Mouse (Mus musculus): Measurements from ENCODE around the gene Lrit2. TPM values are rescaled to one million over a fixed set of nuclear protein-coding genes. Genes with fewer than 3 reads are reported as not detected.
A peak's percentile ranks its signal among the peaks of the same experiment; 100 is the strongest.

The Lrit2 gene
- polyA plus RNA-seq, 1 experiment from 2014 or later = not detected

DNA sequence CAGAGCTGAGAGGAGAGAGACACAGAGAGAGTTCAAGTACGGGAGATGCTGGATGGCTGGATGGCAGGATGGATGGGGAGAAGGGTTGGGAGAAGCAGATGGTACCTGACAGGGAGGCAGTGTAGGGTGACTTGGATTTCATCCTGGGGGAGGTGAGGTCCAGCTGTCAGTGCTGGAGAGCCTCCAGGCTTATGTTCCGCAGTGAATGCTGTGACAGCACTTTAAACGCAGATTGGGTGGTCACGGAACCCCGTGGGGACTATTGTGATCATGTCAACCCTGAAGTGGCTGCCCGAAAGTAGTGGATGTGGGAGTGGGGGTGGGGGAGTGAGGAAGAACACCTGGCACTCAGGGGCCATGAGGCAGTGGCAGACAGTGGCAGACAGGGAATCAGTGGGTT, 26.7 kb downstream of the Lrit2 start:
- WGBS = 79% methylated on average over 6 of the region's 6 CpGs
- H3K4me3 ChIP-seq = no peak overlapping the region
- H3K27me3 ChIP-seq (ENCODE audit: poor library complexity, severe bottlenecking) = peaks cover 54% of the 10 kb centered on the region
- H3K9me3 ChIP-seq = no peaks in the 10 kb centered on the region
- H3K4me1 ChIP-seq = peaks cover 15% of the 10 kb centered on the region
- no peak for DNase-seq (ENCODE audit: extremely low spot score, low spot score)
- H3K27ac ChIP-seq = no peak overlapping the region
- no peaks in the 10 kb centered on the region for H3K36me3 ChIP-seq (replicated peaks)

DNA sequence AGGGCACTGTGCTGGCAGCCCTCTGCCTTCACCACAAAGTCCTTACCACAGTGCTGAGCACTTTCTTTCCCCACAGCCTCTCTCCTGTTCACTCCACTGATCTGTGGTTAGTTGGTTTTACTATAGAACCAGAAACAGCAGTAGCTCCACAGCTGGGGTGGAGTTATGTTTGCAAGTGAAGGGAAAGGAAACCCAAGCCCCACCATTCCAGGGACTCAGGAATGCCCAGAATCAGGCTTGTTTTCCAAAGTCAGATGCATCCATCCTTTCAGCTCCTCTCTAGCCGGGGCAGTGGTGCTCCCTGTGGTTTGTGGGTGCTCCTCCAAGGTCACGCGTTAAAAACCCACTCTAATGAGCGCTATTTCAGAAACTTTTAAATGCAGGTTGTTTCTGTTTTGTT, 27.8 kb downstream of the Lrit2 start:
- Histone ChIP-seq H3K27ac (no peak overlapping the region), H3K4me3 (no peak overlapping the region), H3K27me3 (ENCODE audit: poor library complexity, severe bottlenecking) (peaks cover 65% of the 10 kb centered on the region), H3K9me3 (no peaks in the 10 kb centered on the region), H3K36me3 (replicated peaks) (no peaks in the 10 kb centered on the region), H3K4me1 (peaks cover 15% of the 10 kb centered on the region)
- WGBS = 82% methylated on average over 4 of the region's 4 CpGs
- no peak for DNase-seq (ENCODE audit: extremely low spot score, low spot score)

DNA sequence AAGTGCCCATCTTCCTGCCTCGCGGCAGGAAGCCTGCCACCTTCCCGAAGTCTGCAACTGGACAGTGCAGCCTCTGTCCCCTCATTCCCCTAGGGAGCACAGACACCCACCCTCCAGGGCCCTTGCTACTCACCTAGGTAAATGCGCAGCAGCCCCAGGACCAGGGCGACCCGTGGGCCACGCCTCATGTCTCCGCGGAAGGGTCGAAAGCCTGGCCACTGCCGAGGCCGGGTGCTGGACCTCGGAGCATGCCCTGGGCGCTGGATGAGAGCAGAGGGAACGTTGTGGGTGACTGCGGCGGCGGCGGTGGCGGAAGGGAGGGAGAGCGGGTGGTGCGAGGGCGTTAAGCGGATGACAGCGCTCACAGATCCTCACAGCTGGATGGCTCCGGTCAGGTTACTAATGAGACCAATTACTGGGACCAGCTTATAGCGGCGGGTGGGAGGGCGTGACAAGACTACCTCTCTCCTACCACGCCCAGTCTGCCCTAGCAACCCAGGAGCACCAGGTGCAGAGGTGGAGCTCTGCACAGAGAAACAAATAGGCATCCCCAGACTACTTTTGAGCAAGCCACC, 30.3 kb downstream of the Lrit2 start, which contains the start of gene Cdhr1:
Gene Cdhr1, minus strand, starts transcription at position 392 of the 575 bp plus-strand sequence.
- peak within 1 kb of the TSS; percentile 51 for H3K4me3 ChIP-seq
- peaks cover 15% of the 10 kb centered on the region for H3K4me1 ChIP-seq
- DNase-seq (ENCODE audit: extremely low spot score, low spot score) = peak; percentile 56
- peak within 1 kb of the TSS; percentile 60; the same call in 1 of the 2 replicates for H3K27ac ChIP-seq
- no peaks in the 10 kb centered on the region for H3K9me3 ChIP-seq
- WGBS = under 1% methylated on average over 30 of the region's 30 CpGs
- H3K36me3 ChIP-seq (replicated peaks) = no peaks in the 10 kb centered on the region
- H3K27me3 ChIP-seq (ENCODE audit: poor library complexity, severe bottlenecking) = peaks cover 75% of the 10 kb centered on the region

DNA sequence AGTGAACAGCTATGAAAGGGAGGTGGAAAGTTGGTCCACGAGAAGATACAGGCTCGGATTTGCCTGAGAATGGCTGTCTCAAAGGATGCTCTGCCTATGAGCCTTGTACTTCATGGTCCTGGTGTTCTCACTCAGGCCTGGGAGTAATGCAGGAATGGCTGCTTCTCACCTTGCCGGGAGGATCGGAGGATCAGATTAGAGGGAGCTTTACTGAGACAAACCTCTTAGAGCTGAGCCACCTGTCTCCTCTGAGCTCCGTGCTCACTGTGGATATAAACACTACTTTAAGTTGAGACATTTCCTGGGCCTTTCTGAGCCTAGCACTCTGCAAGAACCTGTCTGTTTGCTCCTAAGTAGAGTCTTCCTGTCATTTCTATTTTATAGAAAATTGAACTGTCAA, 33.8 kb downstream of the Lrit2 start:
- Histone ChIP-seq H3K4me3 (no peak overlapping the region), H3K27me3 (ENCODE audit: poor library complexity, severe bottlenecking) (peaks cover 50% of the 10 kb centered on the region), H3K4me1 (peaks cover 15% of the 10 kb centered on the region), H3K36me3 (replicated peaks) (no peaks in the 10 kb centered on the region), H3K27ac (no peak overlapping the region), H3K9me3 (no peaks in the 10 kb centered on the region)
- DNase-seq (ENCODE audit: extremely low spot score, low spot score) = no peak
- WGBS = 77% methylated on average over 5 of the region's 5 CpGs

DNA sequence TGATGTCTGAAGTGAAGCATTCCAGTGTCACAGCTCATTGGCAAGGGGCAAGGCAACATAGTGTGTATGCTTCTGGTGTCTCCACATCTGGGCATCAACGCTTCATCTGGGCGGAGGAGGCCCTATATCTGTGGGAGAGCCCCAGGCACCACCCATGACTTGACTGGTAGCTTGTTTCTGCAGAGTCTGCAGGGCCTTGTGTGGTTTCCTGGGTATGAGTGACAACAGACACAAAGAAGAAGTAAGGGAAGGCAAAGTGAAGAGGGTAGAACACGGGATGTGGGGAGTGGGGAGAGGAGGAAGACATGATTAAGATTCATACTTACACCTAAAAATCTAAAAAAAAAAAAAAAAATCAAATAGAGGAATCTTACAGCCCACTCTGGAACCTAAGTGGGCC, 34.8 kb downstream of the Lrit2 start:
- peaks cover 41% of the 10 kb centered on the region for H3K27me3 ChIP-seq (ENCODE audit: poor library complexity, severe bottlenecking)
- no peak overlapping the region for H3K4me3 ChIP-seq
- no peaks in the 10 kb centered on the region for H3K9me3 ChIP-seq
- no peaks in the 10 kb centered on the region for H3K36me3 ChIP-seq (replicated peaks)
- DNase-seq (ENCODE audit: extremely low spot score, low spot score) = no peak
- WGBS = 83% methylated on average over 3 of the region's 3 CpGs
- peaks cover 15% of the 10 kb centered on the region for H3K4me1 ChIP-seq
- H3K27ac ChIP-seq = no peak overlapping the region

DNA sequence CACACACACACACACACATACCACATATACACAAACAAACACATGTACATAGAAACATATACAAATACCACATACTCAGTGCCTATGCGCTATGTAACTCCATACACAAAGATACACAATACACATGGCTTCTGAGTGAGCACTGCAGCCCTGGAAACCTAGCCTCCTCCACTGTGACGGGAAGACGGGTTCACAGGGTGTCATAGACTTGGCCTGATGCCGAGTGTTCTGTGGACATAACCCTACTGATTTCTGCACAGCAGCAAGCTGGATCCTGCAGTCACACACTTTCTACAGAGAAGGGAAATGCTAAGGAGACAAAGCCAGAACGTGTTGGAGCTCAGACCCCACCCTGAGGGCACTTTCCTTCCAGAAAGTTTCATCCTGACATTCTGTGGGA, 37.0 kb downstream of the Lrit2 start:
- Histone ChIP-seq H3K4me1 (no peaks in the 10 kb centered on the region), H3K9me3 (no peaks in the 10 kb centered on the region), H3K36me3 (replicated peaks) (no peaks in the 10 kb centered on the region), H3K4me3 (no peak overlapping the region), H3K27me3 (ENCODE audit: poor library complexity, severe bottlenecking) (peaks cover 18% of the 10 kb centered on the region), H3K27ac (no peak overlapping the region)
- no peak for DNase-seq (ENCODE audit: extremely low spot score, low spot score)
- WGBS = 77% methylated on average over 5 of the region's 5 CpGs

DNA sequence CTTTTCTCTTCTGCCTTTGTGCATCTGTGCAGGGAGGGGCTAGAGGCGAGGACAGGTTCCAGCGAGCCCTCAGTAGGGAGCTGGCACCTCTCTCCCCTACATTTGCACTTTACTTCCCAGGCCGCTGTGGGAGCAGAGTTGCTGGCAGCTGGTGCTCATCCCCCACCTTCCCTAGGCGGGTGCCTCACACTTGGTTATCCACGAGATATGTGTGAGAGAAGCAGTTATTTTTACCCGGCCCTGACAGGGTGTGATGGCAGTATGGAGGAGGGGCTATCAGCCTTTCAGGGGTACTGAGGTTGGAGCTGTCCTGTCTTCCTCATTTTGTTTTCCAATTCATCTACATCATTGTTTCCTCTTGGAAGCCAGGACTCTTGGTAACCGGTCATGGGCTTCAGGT, 38.1 kb downstream of the Lrit2 start:
- 57% methylated on average over 7 of the region's 7 CpGs for WGBS
- no peaks in the 10 kb centered on the region for H3K9me3 ChIP-seq
- no peak overlapping the region for H3K4me3 ChIP-seq

DNA sequence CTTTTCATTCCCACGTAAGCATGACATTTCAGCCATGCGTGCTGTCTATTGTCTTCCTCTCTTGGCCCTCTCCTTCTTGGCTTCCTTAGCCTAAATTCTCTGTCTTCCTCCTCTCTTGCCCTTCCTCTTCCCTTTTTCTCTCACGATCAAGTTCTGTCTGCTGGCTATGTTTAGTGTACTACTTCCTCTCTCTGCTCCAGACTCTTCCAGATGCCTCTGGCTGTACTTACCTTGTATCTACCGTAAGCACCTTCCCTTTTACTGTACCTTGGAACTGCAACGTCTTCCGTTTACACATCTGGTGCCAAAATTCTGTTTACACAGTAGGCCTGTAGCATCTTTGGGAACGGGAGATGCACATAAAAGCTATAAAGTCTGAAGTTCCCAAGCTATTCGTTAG, 41.7 kb downstream of the Lrit2 start:
- no peak for DNase-seq (ENCODE audit: extremely low spot score, low spot score)
- no peaks in the 10 kb centered on the region for H3K36me3 ChIP-seq (replicated peaks)
- WGBS = 90% methylated on average over 8 of the region's 8 CpGs
- H3K4me1 ChIP-seq = no peaks in the 10 kb centered on the region
- H3K27ac ChIP-seq = no peak overlapping the region
- no peak overlapping the region for H3K4me3 ChIP-seq
- no peaks in the 10 kb centered on the region for H3K9me3 ChIP-seq
- H3K27me3 ChIP-seq (ENCODE audit: poor library complexity, severe bottlenecking) = no peaks in the 10 kb centered on the region

More for the DNA sequence above, 38.1 kb downstream of the Lrit2 start:
- H3K4me1 ChIP-seq = no peaks in the 10 kb centered on the region
- DNase-seq (ENCODE audit: extremely low spot score, low spot score) = no peak
- no peak overlapping the region for H3K27ac ChIP-seq
- H3K36me3 ChIP-seq (replicated peaks) = no peaks in the 10 kb centered on the region
- peaks cover 7% of the 10 kb centered on the region for H3K27me3 ChIP-seq (ENCODE audit: poor library complexity, severe bottlenecking)

DNA sequence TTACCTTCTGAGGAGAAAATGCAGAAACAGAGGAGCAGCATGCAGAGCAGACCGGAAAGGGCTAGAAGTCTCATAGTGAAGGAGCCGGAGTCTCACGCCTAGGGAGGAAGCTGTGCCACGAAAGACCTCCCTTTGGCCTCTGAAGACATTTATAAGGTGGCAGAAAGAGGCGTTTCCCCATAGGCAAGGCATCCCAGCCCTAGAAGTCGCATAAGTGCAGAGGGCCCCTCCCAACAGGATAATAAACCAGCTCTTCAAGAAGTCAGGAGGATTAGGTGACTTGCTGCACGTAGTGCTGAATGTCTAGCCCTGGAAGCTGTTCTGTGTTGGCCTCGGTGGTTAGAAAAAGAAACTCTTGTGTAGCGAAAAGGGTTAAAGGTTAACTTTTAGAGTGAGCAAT, 42.2 kb downstream of the Lrit2 start:
- no peak for DNase-seq (ENCODE audit: extremely low spot score, low spot score)
- no peaks in the 10 kb centered on the region for H3K36me3 ChIP-seq (replicated peaks)
- WGBS = 78% methylated on average over 9 of the region's 9 CpGs
- no peaks in the 10 kb centered on the region for H3K4me1 ChIP-seq
- H3K9me3 ChIP-seq = no peaks in the 10 kb centered on the region
- H3K4me3 ChIP-seq = no peak overlapping the region
- no peak overlapping the region for H3K27ac ChIP-seq
- H3K27me3 ChIP-seq (ENCODE audit: poor library complexity, severe bottlenecking) = no peaks in the 10 kb centered on the region

DNA sequence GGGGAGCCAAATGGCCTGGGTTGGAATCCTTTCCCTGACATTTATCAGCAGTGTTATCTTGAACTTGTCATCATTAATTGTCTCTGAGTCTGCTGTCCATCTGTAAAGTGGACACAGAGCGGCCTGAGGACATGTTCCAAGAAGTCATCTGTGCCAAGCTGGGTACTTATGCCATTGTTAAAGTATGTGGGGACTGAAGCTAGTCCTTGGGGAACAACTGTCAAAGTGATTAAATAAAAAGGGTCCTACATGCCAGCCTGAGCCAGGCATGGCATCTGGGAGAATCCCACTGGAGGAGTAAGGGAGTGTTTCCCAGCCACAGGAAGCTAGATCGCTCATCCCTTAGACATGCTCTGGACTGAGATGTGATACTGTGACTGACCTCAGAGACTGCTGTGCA, 42.7 kb downstream of the Lrit2 start:
- H3K4me3 ChIP-seq = no peak overlapping the region
- H3K9me3 ChIP-seq = no peaks in the 10 kb centered on the region
- no peak overlapping the region for H3K27ac ChIP-seq
- 91% methylated on average over 2 of the region's 2 CpGs for WGBS
- no peak for DNase-seq (ENCODE audit: extremely low spot score, low spot score)
- H3K36me3 ChIP-seq (replicated peaks) = no peaks in the 10 kb centered on the region
- H3K27me3 ChIP-seq (ENCODE audit: poor library complexity, severe bottlenecking) = no peaks in the 10 kb centered on the region
- no peaks in the 10 kb centered on the region for H3K4me1 ChIP-seq

DNA sequence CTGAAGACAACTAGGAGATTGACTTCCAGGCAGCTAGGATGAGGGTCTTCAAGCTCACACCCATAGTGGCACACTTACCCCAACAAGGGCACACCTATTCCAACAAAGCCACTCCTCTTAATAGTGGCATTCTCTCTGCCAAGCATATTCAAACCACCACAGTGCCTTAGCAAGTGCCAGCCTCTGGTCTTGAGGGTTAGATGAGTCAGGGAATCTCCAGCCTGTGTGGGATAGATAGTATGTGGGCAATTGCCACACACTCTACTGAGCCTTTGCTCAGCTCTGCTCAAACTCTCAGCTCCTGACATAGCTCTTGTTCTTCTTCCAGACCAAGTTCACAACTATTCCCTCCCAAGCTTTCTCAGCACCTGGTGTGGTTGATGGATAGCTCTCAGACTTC, 43.6 kb downstream of the Lrit2 start:
- Histone ChIP-seq H3K27me3 (ENCODE audit: poor library complexity, severe bottlenecking) (no peaks in the 10 kb centered on the region), H3K4me3 (no peak overlapping the region), H3K4me1 (no peaks in the 10 kb centered on the region), H3K9me3 (no peaks in the 10 kb centered on the region), H3K27ac (no peak overlapping the region), H3K36me3 (replicated peaks) (no peaks in the 10 kb centered on the region)
- DNase-seq (ENCODE audit: extremely low spot score, low spot score) = no peak

DNA sequence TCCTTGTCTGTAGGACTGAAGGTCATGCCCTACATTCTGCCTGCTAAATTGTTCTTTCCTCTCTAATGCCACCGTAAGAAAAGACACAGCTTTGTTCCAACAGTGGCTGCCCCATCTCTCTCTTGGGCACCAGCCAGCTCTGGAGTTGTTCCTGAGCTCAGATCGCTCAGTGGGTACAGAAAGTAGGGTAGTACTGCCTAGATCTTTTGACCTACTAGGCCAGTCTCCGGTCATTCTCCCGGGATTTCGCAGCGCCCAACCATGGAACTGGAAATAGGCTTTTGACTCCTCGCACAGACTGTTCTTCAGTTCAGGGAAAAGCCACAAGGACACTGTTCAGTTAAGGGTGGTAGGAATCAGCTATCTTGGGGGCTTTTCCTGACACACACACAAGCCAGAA, 45.2 kb downstream of the Lrit2 start:
- no peak overlapping the region for H3K27ac ChIP-seq
- H3K9me3 ChIP-seq = no peaks in the 10 kb centered on the region
- no peaks in the 10 kb centered on the region for H3K27me3 ChIP-seq (ENCODE audit: poor library complexity, severe bottlenecking)
- H3K4me3 ChIP-seq = no peak overlapping the region
- H3K36me3 ChIP-seq (replicated peaks) = no peaks in the 10 kb centered on the region
- no peaks in the 10 kb centered on the region for H3K4me1 ChIP-seq
- no peak for DNase-seq (ENCODE audit: extremely low spot score, low spot score)
- WGBS = 93% methylated on average over 7 of the region's 7 CpGs

DNA sequence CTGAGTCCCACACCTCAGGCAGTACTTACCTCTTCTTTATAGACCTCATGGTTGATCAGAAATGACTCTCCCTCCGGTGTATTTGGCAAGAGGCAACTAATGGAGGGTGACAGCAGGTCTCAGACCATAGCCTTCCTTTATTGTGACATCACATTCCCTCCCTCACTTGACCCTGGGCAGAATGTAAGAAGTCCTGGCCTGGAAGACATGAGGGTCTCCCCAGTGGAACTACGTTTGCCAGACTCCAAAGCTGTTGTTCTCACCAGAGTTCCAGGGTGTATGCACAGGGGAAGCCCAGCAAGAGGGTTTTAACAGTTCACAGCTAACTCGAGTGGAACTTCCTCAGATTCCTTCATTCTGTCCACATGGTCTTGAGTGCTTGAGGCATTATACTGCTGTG, 46.2 kb downstream of the Lrit2 start, which contains the start of gene 2610528A11Rik:
Gene 2610528A11Rik, minus strand, starts transcription at position 101 of the 400 bp plus-strand sequence.
- Histone ChIP-seq H3K4me3 (no peak within 1 kb of the TSS), H3K36me3 (replicated peaks) (peaks cover 4% of the 10 kb centered on the region; the same call in 1 of the 2 replicates), H3K27me3 (ENCODE audit: poor library complexity, severe bottlenecking) (no peaks in the 10 kb centered on the region), H3K9me3 (no peaks in the 10 kb centered on the region), H3K27ac (no peak within 1 kb of the TSS), H3K4me1 (no peaks in the 10 kb centered on the region)
- 72% methylated on average over 3 of the region's 3 CpGs for WGBS
- DNase-seq (ENCODE audit: extremely low spot score, low spot score) = no peak

DNA sequence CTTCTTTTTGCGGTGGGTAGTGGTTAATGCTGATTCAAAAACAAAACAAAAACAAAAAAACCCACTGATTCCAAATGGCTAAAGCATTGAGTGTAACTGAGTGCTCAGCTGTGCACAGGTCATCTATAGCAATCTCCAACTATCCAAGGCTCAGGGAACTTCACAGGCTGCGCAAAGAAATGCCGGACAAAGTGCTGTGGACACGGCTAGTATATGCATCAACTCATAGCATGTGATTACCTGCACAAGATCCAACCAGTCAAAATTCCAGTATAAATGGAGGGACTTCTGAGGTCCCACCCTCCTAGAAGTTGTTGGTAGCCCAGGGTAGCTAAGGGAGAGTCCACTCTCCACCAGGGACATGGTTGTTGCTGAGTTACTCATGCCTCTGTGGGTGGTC, 51.5 kb downstream of the Lrit2 start:
- Histone ChIP-seq H3K4me3 (no peak overlapping the region), H3K9me3 (no peaks in the 10 kb centered on the region), H3K27me3 (ENCODE audit: poor library complexity, severe bottlenecking) (no peaks in the 10 kb centered on the region), H3K27ac (no peak overlapping the region), H3K4me1 (no peaks in the 10 kb centered on the region), H3K36me3 (replicated peaks) (peaks cover 51% of the 10 kb centered on the region)
- 98% methylated on average over 4 of the region's 4 CpGs for WGBS
- DNase-seq (ENCODE audit: extremely low spot score, low spot score) = no peak
